Mouse (Mus musculus): Measurements from ENCODE around the gene Heca. TPM values are rescaled to one million over a fixed set of nuclear protein-coding genes. Genes with fewer than 3 reads are reported as not detected.
"Not testable (repeated sequence)": the region's sequence is repeated elsewhere in the genome, so short reads cannot be mapped to it uniquely, and the experiment has no call there.

The Heca gene
- polyA plus RNA-seq, 1 experiment from 2014 or later, result 4.1 TPM

- H3K4me3 ChIP-seq, result no peak overlapping the region
- no peak overlapping the region for H3K9ac ChIP-seq
- H3K4me2 ChIP-seq (replicated peaks), result no peak overlapping the region
- no peaks in the 10 kb centered on the region for H3K9me3 ChIP-seq
- no peaks in the 10 kb centered on the region for H3K27me3 ChIP-seq (replicated peaks)
- peaks cover 4% of the 10 kb centered on the region; the same call in 1 of the 2 replicates for H3K4me1 ChIP-seq
- ATAC-seq (ENCODE audit: low FRiP score, low read depth), result no peak
- 68% methylated on average over 1 of the region's 1 CpGs for WGBS
- no peaks in the 10 kb centered on the region for H3K36me3 ChIP-seq
- H3K27ac ChIP-seq, result no peak overlapping the region
These were observed 16.7 kb downstream of the Heca start for GRCm38 (mm10) chr10:17931157-17931556.

GRCm38 (mm10) chr10:17930445-17931083 is 17.3 kb downstream of the Heca start:
- Histone ChIP-seq H3K36me3 (no peaks in the 10 kb centered on the region), H3K4me2 (replicated peaks) (no peak overlapping the region), H3K4me3 (no peak overlapping the region), H3K9ac (no peak overlapping the region), H3K4me1 (peaks cover 4% of the 10 kb centered on the region; the same call in 1 of the 2 replicates), H3K27ac (no peak overlapping the region), H3K27me3 (replicated peaks) (no peaks in the 10 kb centered on the region), H3K9me3 (no peaks in the 10 kb centered on the region)
- no peak for ATAC-seq (ENCODE audit: low FRiP score, low read depth)
- 73% methylated on average over 6 of the region's 6 CpGs for WGBS

- Histone ChIP-seq H3K36me3 (no peaks in the 10 kb centered on the region), H3K4me1 (no peaks in the 10 kb centered on the region), H3K4me3 (no peak overlapping the region), H3K9me3 (no peaks in the 10 kb centered on the region), H3K4me2 (replicated peaks) (no peak overlapping the region), H3K27ac (no peak overlapping the region), H3K27me3 (replicated peaks) (no peaks in the 10 kb centered on the region), H3K9ac (no peak overlapping the region)
- no peak for ATAC-seq (ENCODE audit: low FRiP score, low read depth)
- 93% methylated on average over 3 of the region's 3 CpGs for WGBS
These were observed 22.7 kb downstream of the Heca start for GRCm38 (mm10) chr10:17925200-17925599.

GRCm38 (mm10) chr10:17924166-17924565 is 23.7 kb downstream of the Heca start:
- H3K4me1 ChIP-seq, result no peaks in the 10 kb centered on the region; the same call in 1 of the 2 replicates
- no peak overlapping the region for H3K4me2 ChIP-seq (replicated peaks)
- H3K9ac ChIP-seq, result no peak overlapping the region
- H3K4me3 ChIP-seq, result no peak overlapping the region
- H3K9me3 ChIP-seq, result no peaks in the 10 kb centered on the region
- no peaks in the 10 kb centered on the region for H3K27me3 ChIP-seq (replicated peaks)
- H3K36me3 ChIP-seq, result no peaks in the 10 kb centered on the region
- ATAC-seq (ENCODE audit: low FRiP score, low read depth), result no peak
- no peak overlapping the region for H3K27ac ChIP-seq
- 83% methylated on average over 3 of the region's 3 CpGs for WGBS

GRCm38 (mm10) chr10:17921381-17921780 is 26.5 kb downstream of the Heca start:
- Histone ChIP-seq H3K27me3 (replicated peaks) (no peaks in the 10 kb centered on the region), H3K4me3 (no peak overlapping the region), H3K4me2 (replicated peaks) (no peak overlapping the region), H3K9me3 (no peaks in the 10 kb centered on the region), H3K27ac (no peak overlapping the region), H3K4me1 (no peaks in the 10 kb centered on the region; the same call in 1 of the 2 replicates), H3K9ac (no peak overlapping the region), H3K36me3 (no peaks in the 10 kb centered on the region)
- 64% methylated on average over 4 of the region's 4 CpGs for WGBS
- no peak for ATAC-seq (ENCODE audit: low FRiP score, low read depth)

- no peak for ATAC-seq (ENCODE audit: low FRiP score, low read depth)
- H3K27ac ChIP-seq, result no peak overlapping the region
- H3K9ac ChIP-seq, result no peak overlapping the region
- H3K9me3 ChIP-seq, result no peaks in the 10 kb centered on the region
- H3K36me3 ChIP-seq, result peaks cover 9% of the 10 kb centered on the region
- 75% methylated on average over 5 of the region's 5 CpGs for WGBS
- H3K27me3 ChIP-seq (replicated peaks), result no peaks in the 10 kb centered on the region
- no peaks in the 10 kb centered on the region; the same call in 1 of the 2 replicates for H3K4me1 ChIP-seq
- H3K4me3 ChIP-seq, result no peak overlapping the region
- no peak overlapping the region for H3K4me2 ChIP-seq (replicated peaks)
These were observed 27.9 kb downstream of the Heca start for GRCm38 (mm10) chr10:17919971-17920370.

GRCm38 (mm10) chr10:17919032-17919431 is 28.8 kb downstream of the Heca start:
- Histone ChIP-seq H3K27ac (no peak overlapping the region), H3K9me3 (no peaks in the 10 kb centered on the region), H3K9ac (no peak overlapping the region), H3K36me3 (peaks cover 12% of the 10 kb centered on the region), H3K4me1 (no peaks in the 10 kb centered on the region; the same call in 1 of the 2 replicates), H3K4me3 (no peak overlapping the region), H3K4me2 (replicated peaks) (no peak overlapping the region), H3K27me3 (replicated peaks) (no peaks in the 10 kb centered on the region)
- ATAC-seq (ENCODE audit: low FRiP score, low read depth), result no peak
- WGBS, result 88% methylated on average over 2 of the region's 2 CpGs

- Histone ChIP-seq H3K4me2 (replicated peaks) (no peak overlapping the region), H3K27me3 (replicated peaks) (no peaks in the 10 kb centered on the region), H3K36me3 (peaks cover 10% of the 10 kb centered on the region), H3K9me3 (no peaks in the 10 kb centered on the region), H3K27ac (no peak overlapping the region), H3K4me3 (no peak overlapping the region), H3K9ac (no peak overlapping the region), H3K4me1 (no peaks in the 10 kb centered on the region)
- ATAC-seq (ENCODE audit: low FRiP score, low read depth), result no peak
- 84% methylated on average over 4 of the region's 4 CpGs for WGBS
These were observed 39.1 kb downstream of the Heca start for GRCm38 (mm10) chr10:17908731-17909130.

- H3K4me2 ChIP-seq (replicated peaks); H3K27me3 ChIP-seq (replicated peaks); ATAC-seq (ENCODE audit: low FRiP score, low read depth); H3K4me3 ChIP-seq; H3K4me1 ChIP-seq; H3K9ac ChIP-seq; H3K27ac ChIP-seq; H3K9me3 ChIP-seq: not testable (repeated sequence)
- H3K36me3 ChIP-seq, result peaks cover 19% of the 10 kb centered on the region
- 94% methylated on average over 3 of the region's 3 CpGs for WGBS
These were observed 41.5 kb downstream of the Heca start for GRCm38 (mm10) chr10:17906405-17906804.

GRCm38 (mm10) chr10:17903449-17903848 is 44.4 kb downstream of the Heca start:
- no peaks in the 10 kb centered on the region for H3K27me3 ChIP-seq (replicated peaks)
- no peak overlapping the region for H3K27ac ChIP-seq
- no peak overlapping the region for H3K4me2 ChIP-seq (replicated peaks)
- no peaks in the 10 kb centered on the region for H3K9me3 ChIP-seq
- WGBS, result 94% methylated on average over 2 of the region's 2 CpGs
- no peak overlapping the region for H3K4me3 ChIP-seq
- H3K36me3 ChIP-seq, result peaks cover 24% of the 10 kb centered on the region
- no peak overlapping the region for H3K9ac ChIP-seq
- H3K4me1 ChIP-seq, result no peaks in the 10 kb centered on the region
- ATAC-seq (ENCODE audit: low FRiP score, low read depth), result no peak

- H3K4me2 ChIP-seq (replicated peaks), result no peak overlapping the region
- no peak for ATAC-seq (ENCODE audit: low FRiP score, low read depth)
- H3K4me1 ChIP-seq, result peaks cover 8% of the 10 kb centered on the region
- no peaks in the 10 kb centered on the region for H3K9me3 ChIP-seq
- no peaks in the 10 kb centered on the region for H3K36me3 ChIP-seq
- no peaks in the 10 kb centered on the region for H3K27me3 ChIP-seq (replicated peaks)
- 71% methylated on average over 2 of the region's 2 CpGs for WGBS
- H3K27ac ChIP-seq, result no peak overlapping the region
- no peak overlapping the region for H3K9ac ChIP-seq
- H3K4me3 ChIP-seq, result no peak overlapping the region
These were observed 67.1 kb downstream of the Heca start for GRCm38 (mm10) chr10:17880724-17881123.

GRCm38 (mm10) chr10:17880038-17880437 is 67.8 kb downstream of the Heca start:
- no peak overlapping the region for H3K9ac ChIP-seq
- no peak overlapping the region for H3K4me2 ChIP-seq (replicated peaks)
- H3K9me3 ChIP-seq, result no peaks in the 10 kb centered on the region
- no peaks in the 10 kb centered on the region for H3K36me3 ChIP-seq
- no peak overlapping the region for H3K27ac ChIP-seq
- H3K27me3 ChIP-seq (replicated peaks), result no peaks in the 10 kb centered on the region
- no peak for ATAC-seq (ENCODE audit: low FRiP score, low read depth)
- H3K4me1 ChIP-seq, result peaks cover 8% of the 10 kb centered on the region
- H3K4me3 ChIP-seq, result no peak overlapping the region
- WGBS, result 92% methylated on average over 3 of the region's 3 CpGs

Measured in neural tube, embryonic 12.5 days (tissue).